Mouse (Mus musculus) CH12.LX (cell line): ENCODE data around the gene Map3k13.

Source experiments
- CTCF ChIP-seq, 2 experiments: IDR thresholded peaks in 1 of 2; conservative IDR thresholded peaks in 1 of 2; 2 replicates each; pipeline ENCODE4 v1.5.1; 2011 to 2012; ENCODE audit warnings: low read depth in 2 of 2, low read length in 2 of 2, improper control_type of control experiment in 1 of 2, inconsistent platforms in 1 of 2, mild to moderate bottlenecking in 1 of 2, moderate library complexity in 1 of 2
- E2F4 ChIP-seq: IDR thresholded peaks from 2 replicates; pipeline ENCODE4 v1.6.1; 2011; ENCODE audit warnings: low read depth, low read length, improper control_type of control experiment; ENCODE audit not compliant: insufficient replicate concordance
- EP300 ChIP-seq: IDR thresholded peaks from 2 replicates; pipeline ENCODE4 v1.6.1; 2011; ENCODE audit warnings: low read length, improper control_type of control experiment
- GABPA ChIP-seq: IDR thresholded peaks from 2 replicates; pipeline ENCODE4 v1.6.1; 2012; ENCODE audit warnings: low read depth, low read length, improper control_type of control experiment, inconsistent platforms; ENCODE audit not compliant: insufficient replicate concordance
- JUND ChIP-seq: conservative IDR thresholded peaks from 2 replicates; pipeline ENCODE4 v1.6.1; 2011; ENCODE audit warnings: low read depth, low read length, improper control_type of control experiment
- PAX5 ChIP-seq: IDR thresholded peaks from 2 replicates; pipeline ENCODE4 v1.6.1; 2012; ENCODE audit warnings: low read length, inconsistent platforms, mixed read lengths
- POLR2A ChIP-seq: IDR thresholded peaks from 2 replicates; pipeline ENCODE4 v1.6.1; 2011; ENCODE audit warnings: low read depth, mild to moderate bottlenecking, improper control_type of control experiment, low read length
- POLR2AphosphoS2 ChIP-seq: IDR thresholded peaks from 2 replicates; pipeline ENCODE4 v1.6.1; 2011; ENCODE audit warnings: low read depth, low read length, improper control_type of control experiment
- RAD21 ChIP-seq: IDR thresholded peaks from 2 replicates; pipeline ENCODE4 v1.6.1; 2011; ENCODE audit warnings: low read depth, mild to moderate bottlenecking, low read length, improper control_type of control experiment, moderate library complexity
- RCOR1 ChIP-seq: conservative IDR thresholded peaks from 2 replicates; pipeline ENCODE4 v1.6.1; 2012; ENCODE audit warnings: low read depth, mild to moderate bottlenecking, inconsistent platforms, low read length, improper control_type of control experiment
- SIN3A ChIP-seq: IDR thresholded peaks from 2 replicates; pipeline ENCODE4 v1.6.1; 2012; ENCODE audit warnings: low read length, improper control_type of control experiment, inconsistent platforms
- TBP ChIP-seq: conservative IDR thresholded peaks from 2 replicates; pipeline ENCODE4 v1.6.1; 2011; ENCODE audit warnings: low read depth, low read length, improper control_type of control experiment
- USF1 ChIP-seq: IDR thresholded peaks from 2 replicates; pipeline ENCODE4 v1.6.1; 2014; ENCODE audit warnings: low read depth, mild to moderate bottlenecking, inconsistent platforms, low read length, improper control_type of control experiment
- ZMIZ1 ChIP-seq: IDR thresholded peaks from 2 replicates; pipeline ENCODE4 v1.6.1; 2012; ENCODE audit warnings: low read depth, mild to moderate bottlenecking, inconsistent platforms, low read length, improper control_type of control experiment

- no peak for TF ChIP-seq POLR2A
- no peak for TF ChIP-seq EP300
- TF ChIP-seq CTCF (conservative IDR thresholded peaks at IDR 0.05 in 1 of 2, IDR thresholded peaks at IDR 0.05 in 1 of 2; ENCODE audit: low read depth in 2 of 2, low read length in 2 of 2) = no peak
- no peak for TF ChIP-seq E2F4
- TF ChIP-seq SIN3A = no peak
- no peak for TF ChIP-seq USF1
- no peak for TF ChIP-seq PAX5
- TF ChIP-seq RAD21 = no peak
- no peak for TF ChIP-seq TBP
- no peak for TF ChIP-seq JUND
- TF ChIP-seq ZMIZ1 = no peak
- no peak for TF ChIP-seq POLR2AphosphoS2
- no peak for TF ChIP-seq RCOR1
- TF ChIP-seq GABPA = no peak
These were observed 15.0 kb upstream of the Map3k13 start for GRCm38 (mm10) chr16:21779149-21779548.
